Mouse (Mus musculus) brown adipose tissue, adult 24 weeks (tissue): Measurements from ENCODE around the gene Cflar. TPM values are rescaled to one million over a fixed set of nuclear protein-coding genes. Genes with fewer than 3 reads are reported as not detected.
"Not testable (repeated sequence)": the region's sequence is repeated elsewhere in the genome, so short reads cannot be mapped to it uniquely, and the experiment has no call there.

Experiments used
- H3K27ac ChIP-seq: fragments of 200-500 bp; replicated peaks from 2 replicates; pipeline ENCODE4 v1.5.1; 2012; ENCODE audit warnings: low read depth, mild to moderate bottlenecking, low read length
- H3K4me1 ChIP-seq: fragments of 200-500 bp; 2 replicates; pipeline ENCODE4 v1.6.1; 2012; ENCODE audit warnings: low read length, mixed read lengths; ENCODE audit not compliant: control insufficient read depth, insufficient read depth, insufficient read length
- H3K4me3 ChIP-seq: fragments of 200-500 bp; 2 replicates; pipeline ENCODE4 v1.5.1; 2012; ENCODE audit warnings: low read depth, mild to moderate bottlenecking, low read length, moderate library complexity; ENCODE audit not compliant: insufficient read depth
- polyA plus RNA-seq: library from polyadenylated mRNA; stranded (reverse); fragments of >200 nt; gene quantifications from 2 replicates; pipeline ENCODE4 v1.2.4, GENCODE M21; 2012; ENCODE audit not compliant: missing spikeins, insufficient read depth, insufficient read length

Gene Cflar
- polyA plus RNA-seq, 1 experiment: 43.9 TPM

DNA sequence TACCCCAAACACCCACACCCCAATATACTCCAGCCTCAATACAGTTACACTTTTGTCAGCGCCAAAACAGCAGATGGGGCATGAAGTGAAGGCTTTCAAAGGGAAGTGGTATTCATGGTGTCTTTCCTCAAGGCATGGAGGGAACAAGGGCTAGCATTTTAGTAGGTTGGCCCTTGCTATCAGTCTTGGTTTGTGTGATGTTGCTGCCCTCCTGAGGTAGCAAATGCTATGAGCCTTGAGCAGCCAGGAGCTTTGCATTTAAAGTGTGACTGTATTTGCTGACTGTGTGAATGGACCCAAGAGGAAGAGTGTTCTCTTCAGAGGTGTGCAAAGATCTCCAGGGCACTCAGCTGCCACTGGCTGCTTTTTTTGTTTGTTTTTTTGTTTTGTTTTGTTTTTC lies 13.7 kb upstream of the Cflar start:
- H3K27ac ChIP-seq, H3K4me3 ChIP-seq, H3K4me1 ChIP-seq: not testable (repeated sequence)

DNA sequence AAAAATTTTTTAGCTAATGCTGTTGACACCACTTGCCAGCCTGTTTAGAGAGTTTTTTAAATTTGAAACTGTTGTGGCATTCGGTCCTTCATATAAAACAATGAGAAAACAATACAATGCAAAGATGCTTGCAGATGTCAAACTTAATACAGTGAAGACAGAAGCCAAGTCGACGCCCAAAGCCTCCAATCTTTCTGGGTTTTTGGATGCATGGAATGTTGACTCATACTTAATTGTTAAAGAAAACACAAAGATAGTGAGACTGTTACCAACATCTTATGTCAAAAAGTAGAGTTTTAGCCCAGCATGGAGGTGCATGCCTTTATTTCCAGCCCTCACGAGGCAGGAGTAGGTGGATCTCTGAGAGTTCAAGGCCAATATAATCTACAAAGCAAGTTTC lies 12.5 kb upstream of the Cflar start:
- H3K4me1 ChIP-seq: no peaks in the 10 kb centered on the region
- no peak overlapping the region for H3K27ac ChIP-seq
- H3K4me3 ChIP-seq: no peak overlapping the region

DNA sequence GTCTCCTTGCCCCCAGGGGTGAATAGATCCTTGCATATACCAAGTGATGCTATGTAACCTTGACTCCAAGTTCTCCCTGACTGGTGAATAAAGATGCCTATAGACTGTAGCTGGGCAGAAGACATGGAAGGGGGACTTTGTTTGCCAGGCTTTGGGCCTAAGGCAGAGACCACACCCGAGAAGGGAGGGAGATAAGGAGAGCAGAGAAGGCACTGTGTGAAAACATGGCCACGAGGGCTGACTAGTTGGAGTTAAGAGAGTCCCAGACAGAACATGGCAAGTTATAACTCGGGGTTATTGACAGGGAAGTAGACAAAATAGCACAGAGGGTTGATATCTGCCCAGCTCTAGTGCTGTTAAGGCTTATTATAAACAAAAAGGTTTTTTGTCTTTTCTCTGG lies 11.3 kb upstream of the Cflar start:
- H3K27ac ChIP-seq: no peak overlapping the region

DNA sequence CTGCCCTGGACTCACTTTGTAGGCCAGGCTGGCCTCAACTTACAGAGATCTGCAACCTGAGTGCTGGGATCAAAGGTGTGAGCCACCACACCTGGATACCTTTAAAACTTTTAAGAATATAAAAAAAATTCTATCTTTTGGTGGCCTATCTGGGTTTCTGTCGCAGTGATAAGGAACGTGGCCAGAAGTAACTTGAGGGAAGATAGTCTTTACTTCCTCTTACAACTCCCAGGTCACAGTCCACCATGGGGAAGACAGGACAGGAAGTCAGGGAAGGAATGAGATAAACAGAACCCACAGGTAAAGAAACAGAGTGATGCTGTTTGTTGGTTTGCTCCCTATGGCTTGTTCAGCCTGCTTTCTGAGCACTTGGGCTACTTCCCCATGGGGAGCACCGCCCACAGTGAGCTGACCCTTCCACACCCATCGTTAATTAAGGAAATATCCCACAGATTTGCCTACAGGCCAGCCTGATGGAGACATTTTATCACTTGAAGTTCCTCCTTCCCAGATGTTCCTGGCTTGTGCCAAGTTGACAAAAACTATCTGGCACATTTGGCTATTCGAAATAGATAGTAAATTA lies 10.6 kb upstream of the Cflar start:
- not testable (repeated sequence) for H3K4me3 ChIP-seq, H3K4me1 ChIP-seq, H3K27ac ChIP-seq

More for the DNA sequence above, 11.3 kb upstream of the Cflar start:
- Histone ChIP-seq H3K4me1 (no peaks in the 10 kb centered on the region), H3K4me3 (no peak overlapping the region)

DNA sequence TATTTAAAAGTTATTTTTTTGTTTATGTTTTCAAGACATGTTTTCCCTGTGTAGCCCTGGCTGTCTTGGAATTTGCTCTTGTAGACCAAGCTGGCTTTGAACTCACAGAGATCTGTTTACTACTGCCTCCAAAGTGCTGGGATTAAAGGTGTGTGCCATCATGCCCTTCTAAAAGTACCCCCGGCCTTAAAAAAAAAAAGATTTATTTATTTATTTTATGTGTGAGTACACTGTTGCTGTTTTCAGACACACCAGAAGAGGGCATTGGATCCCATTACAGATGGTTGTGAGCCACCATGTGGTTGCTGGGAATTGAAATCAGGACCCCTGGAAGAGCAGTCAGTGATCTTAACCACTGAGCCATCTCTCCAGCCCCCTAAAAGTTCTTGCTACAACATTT lies 1.3 kb upstream of the Cflar start:
- not testable (repeated sequence) for H3K27ac ChIP-seq, H3K4me1 ChIP-seq, H3K4me3 ChIP-seq

DNA sequence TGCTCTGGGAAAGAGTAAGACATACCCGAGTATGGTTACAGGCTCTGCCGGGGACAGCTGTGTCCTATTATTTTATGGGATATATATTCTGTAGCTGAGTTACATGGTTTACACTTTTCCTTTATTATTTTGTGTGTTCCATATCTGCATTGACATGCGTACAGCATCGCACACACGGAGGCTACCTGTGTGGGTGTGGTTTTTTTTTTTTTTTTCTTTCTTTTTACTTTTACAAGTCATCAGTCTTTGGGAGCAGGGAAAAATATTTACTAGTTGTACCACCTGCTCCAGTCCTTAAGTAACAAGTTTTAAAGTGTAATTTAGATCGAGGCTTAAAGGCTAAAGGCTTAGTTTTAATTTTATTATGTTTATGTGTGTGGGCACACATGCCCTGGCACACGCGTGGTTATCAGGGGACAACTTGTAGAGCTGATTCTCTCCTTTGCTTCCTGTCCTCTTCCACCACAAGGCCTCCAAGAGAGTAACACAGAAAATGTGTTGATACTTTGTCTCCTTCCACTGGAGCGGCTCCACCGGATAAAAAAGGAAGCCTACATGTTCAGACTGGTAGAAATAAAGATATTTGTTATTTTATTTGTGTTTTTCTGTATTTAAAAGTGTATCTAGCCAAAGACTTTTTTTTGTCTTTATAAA lies 470 bp upstream of the Cflar start:
- Histone ChIP-seq H3K4me1 (peaks cover 3% of the 10 kb centered on the region; the same call in 1 of the 2 replicates), H3K27ac (peak overlapping the region; percentile 100), H3K4me3 (peak overlapping the region; percentile 96)

DNA sequence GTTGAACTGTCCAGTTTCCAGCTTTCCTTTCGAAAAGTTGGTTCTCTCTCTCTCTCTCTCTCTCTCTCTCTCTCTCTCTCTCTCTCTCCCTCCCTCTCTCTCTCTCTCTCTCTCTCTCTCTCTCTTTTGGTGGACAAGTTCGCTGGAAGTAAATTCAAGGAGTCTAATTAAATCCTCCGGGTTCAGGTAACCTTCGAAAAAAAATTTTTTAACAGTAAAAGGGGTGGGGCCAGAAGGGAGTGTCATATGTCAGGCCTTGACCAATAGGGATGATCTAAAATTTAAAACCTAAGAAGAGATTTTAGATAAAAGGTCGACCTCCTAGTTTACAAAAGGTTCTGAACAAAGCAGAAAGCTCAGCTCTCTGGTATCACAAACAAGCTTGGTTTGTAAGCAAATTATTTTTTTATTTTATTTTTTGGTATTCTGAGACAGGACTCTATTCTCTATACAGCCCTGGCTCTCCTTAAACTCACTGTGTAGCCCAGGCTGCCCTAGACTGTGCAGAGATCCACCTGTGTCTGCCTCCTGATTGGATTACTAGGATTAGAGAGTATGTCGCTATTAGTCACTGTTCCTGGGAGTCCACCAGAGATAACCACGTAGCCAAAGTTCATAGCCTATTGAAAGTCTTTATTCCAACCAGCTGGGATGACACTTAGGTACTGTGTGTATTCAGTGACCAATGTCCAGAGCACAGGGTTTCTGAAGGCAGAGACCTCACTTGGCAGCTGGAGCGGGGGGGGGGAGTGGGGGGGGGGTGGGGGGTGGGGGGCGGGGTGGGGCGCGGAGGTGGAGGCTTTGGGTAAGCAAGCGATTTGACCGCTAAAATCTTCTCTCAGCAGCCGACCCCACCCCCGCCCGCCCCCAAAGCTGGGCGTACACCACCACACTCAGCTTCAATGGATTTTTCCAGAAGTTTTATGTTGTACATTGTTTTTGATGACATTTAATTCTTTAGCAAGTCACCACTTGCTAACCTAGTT lies 1.1 kb downstream of the Cflar start:
- H3K4me3 ChIP-seq: peak overlapping the region; percentile 96
- H3K27ac ChIP-seq: peak overlapping the region; percentile 100
- H3K4me1 ChIP-seq: peaks cover 6% of the 10 kb centered on the region; the same call in 1 of the 2 replicates

DNA sequence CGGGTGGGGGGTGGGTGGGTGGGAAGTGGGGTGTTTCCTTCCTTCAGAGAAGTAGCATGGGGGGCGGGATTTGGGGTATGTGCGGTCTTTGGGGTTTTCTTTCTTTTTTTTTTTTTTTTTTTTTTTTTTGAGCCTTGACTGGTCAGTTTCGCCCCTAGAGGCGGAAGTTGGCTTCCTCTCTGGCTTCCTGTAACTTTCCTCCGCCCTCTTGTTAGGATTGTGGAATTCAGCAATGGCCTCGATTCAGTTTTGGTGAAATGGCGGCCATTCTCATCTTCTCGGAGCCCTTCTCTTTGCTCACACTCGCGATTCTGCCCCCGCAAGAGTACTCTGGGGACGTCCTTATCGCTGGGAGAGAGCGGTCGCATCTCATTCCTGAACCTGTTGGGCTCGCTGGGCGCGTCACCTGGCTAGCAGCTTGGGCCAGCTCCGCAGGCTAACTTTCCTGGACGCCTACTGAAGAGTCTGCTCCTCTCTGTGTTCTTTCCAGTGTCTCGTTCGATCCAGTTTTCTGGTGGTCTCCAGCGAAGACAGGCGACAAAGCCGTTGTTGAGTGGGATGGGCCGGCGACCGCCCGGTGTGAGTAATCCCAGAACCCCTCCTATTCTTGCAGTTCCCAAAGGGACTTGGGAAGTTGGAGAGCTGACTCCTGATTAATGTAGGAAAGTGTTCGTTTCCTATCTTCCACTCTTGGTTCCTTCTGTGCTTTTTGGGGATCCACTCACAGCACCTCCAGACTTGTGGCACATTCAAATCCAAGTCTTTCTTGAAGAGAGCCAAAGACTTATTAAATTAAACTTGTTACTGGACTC lies 2.0 kb downstream of the Cflar start:
- H3K27ac ChIP-seq: peak overlapping the region; percentile 98
- peak overlapping the region; percentile 90 for H3K4me3 ChIP-seq
- H3K4me1 ChIP-seq: peaks cover 6% of the 10 kb centered on the region; the same call in 1 of the 2 replicates

DNA sequence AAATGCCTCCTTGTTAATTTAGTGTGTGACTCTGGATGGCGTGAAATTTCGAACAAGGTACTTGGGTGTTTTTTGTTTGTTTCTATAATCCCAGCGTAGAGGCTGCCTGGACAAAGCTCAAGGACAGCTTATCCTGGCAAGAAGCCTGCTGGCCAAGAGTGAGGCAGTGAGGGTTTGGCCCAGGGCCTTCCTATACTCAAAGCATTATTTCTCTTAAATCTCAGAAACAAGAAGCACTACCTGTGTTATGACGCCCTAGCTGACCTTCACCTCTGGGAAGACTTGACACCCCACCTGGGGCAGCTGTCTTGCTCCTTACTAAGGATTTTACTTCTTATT lies 2.6 kb downstream of the Cflar start:
- peak overlapping the region; percentile 90 for H3K4me3 ChIP-seq
- H3K27ac ChIP-seq: peak overlapping the region; percentile 98
- peaks cover 6% of the 10 kb centered on the region; the same call in 1 of the 2 replicates for H3K4me1 ChIP-seq

DNA sequence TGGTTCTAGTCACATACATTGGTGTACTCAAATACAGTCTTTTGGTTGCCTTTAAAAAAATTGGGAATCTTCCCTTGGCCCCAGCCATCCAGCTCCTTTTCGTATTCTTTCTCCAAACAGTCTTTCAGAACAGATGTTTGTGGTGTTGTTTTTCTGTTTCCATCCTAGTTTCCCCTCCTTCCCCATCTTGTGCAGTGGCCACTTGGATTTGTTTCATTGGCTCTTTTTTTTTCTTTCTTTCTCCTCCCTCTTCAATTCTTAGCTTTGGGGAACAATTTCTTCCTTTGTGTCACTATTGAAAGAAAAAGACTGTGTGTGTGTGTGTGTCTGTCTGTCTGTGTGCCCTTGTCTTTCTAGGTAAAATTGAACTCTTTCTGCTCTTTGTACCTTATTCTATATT lies 3.1 kb downstream of the Cflar start:
- H3K4me3 ChIP-seq: peak overlapping the region; percentile 90

DNA sequence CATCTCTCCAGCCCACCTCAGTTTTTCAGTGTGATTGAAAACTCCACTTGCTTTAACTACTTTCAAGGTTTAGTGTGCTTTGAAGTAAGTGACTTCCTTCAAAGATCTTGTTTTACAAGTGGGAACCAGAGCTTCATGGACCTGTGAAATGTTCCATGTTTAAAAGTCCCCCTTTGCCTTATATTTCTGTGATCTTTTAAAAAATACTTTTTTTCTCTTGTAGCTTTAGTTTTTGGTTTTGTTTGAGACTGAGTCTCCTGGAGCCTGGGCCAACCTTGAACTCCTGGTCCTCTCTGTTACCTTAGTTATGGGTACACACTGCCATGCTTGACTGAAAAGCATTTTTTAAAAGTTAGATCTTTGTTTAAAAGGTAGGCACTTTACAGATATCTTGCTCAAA lies 4.2 kb downstream of the Cflar start:
- peaks cover 13% of the 10 kb centered on the region; the same call in 1 of the 2 replicates for H3K4me1 ChIP-seq
- no peak overlapping the region for H3K27ac ChIP-seq
- H3K4me3 ChIP-seq: no peak overlapping the region

More for the DNA sequence above, 3.1 kb downstream of the Cflar start:
- Histone ChIP-seq H3K27ac (peak overlapping the region; percentile 98; the same call in 1 of the 2 replicates), H3K4me1 (peaks cover 10% of the 10 kb centered on the region; the same call in 1 of the 2 replicates)

DNA sequence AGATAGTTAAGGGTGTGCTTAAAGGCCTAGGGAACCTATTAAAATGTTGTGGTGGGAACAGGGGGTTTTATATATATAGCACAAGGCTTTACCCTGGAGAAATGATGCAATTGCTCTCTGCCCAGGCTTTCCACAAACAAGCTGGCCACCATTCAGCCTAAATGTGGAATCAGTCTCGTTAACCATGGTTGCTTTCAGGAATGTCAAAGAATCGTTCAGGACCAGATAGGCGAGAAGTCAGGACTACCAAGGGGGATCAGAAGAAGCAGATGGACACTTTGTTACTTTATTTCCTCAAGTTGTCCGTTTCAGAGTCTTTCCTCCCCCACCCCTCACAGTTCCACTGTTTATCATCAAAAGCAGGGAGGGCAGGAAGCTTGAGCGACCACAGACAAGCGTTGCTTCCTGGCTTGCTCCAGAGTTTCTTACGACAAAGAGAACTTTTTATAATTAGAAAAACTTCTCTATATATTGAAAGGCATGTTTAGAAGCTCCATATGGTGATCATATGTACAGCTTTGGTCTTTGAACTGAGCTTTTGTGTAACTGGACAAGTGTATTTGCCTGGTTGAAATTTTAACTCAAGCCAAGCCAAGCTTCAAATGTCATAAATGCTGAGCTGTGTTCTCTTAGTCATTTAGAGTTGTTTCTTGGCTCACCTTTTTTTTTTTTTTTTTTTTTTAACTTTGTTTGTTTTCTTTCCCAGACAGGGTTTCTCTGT lies 5.0 kb downstream of the Cflar start:
- Histone ChIP-seq H3K27ac (peak overlapping the region; percentile 47), H3K4me1 (peaks cover 16% of the 10 kb centered on the region), H3K4me3 (no peak overlapping the region)

DNA sequence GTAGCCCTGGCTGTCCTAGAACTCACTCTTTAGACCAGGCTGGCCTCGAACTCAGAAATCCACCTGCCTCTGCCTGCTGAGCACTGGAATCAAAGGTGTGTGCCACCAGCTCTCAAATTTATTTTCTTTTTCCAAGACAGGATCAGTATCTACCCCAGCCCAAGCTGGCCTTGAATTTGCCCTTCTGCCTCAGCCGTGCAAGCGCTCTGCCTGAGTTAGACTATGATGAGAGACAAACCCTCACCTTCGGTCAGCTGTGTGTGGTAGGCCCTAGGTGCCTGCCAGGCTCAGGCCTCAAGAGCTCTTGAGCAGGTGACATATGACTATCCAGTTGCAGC lies 5.5 kb downstream of the Cflar start:
- H3K27ac ChIP-seq: no peak overlapping the region

DNA sequence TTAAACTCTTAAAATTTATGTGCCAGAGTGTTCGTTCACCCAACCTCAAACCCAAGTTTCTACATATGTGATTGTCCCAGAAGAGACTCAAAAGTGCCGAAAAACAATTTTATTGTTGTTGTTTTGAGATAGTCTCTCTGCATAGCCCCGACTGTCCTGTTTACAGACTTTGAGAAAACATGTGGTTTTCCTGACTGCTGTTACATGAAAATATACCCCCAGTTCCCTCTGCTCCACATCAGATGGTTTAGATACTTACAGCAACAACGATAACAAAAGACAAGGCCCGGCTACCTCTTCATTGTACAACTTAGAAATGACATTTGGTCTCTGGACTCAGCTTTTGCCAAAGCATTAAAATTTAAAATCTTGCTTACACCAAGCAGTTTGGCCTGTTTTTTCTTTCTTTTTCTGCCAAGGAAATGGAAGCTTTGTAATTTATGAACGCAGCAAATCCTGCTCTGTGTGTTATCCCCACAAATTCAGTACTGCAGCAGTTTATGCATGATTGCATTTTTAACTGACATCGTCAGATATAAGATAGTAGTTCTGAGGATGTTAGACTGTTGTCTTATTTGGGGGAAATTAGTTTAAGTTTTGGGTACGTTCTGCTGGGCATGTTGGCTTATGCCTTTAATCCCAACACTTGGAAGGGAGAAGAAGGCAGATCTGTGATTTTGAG lies 6.4 kb downstream of the Cflar start:
- H3K4me1 ChIP-seq: peaks cover 26% of the 10 kb centered on the region
- H3K4me3 ChIP-seq: no peak overlapping the region
- H3K27ac ChIP-seq: no peak overlapping the region

More for the DNA sequence above, 5.5 kb downstream of the Cflar start:
- Histone ChIP-seq H3K4me3 (no peak overlapping the region), H3K4me1 (peaks cover 19% of the 10 kb centered on the region)
